Mouse (Mus musculus) 3T3-L1 (cell line): ENCODE measurements around the gene Fbxo48.

Experiments used
- DNase-seq: peaks from one replicate; pipeline ENCODE4 v3.0.0-alpha.2; 2015; ENCODE audit warnings: low read depth, low spot score

The Fbxo48 gene

DNA sequence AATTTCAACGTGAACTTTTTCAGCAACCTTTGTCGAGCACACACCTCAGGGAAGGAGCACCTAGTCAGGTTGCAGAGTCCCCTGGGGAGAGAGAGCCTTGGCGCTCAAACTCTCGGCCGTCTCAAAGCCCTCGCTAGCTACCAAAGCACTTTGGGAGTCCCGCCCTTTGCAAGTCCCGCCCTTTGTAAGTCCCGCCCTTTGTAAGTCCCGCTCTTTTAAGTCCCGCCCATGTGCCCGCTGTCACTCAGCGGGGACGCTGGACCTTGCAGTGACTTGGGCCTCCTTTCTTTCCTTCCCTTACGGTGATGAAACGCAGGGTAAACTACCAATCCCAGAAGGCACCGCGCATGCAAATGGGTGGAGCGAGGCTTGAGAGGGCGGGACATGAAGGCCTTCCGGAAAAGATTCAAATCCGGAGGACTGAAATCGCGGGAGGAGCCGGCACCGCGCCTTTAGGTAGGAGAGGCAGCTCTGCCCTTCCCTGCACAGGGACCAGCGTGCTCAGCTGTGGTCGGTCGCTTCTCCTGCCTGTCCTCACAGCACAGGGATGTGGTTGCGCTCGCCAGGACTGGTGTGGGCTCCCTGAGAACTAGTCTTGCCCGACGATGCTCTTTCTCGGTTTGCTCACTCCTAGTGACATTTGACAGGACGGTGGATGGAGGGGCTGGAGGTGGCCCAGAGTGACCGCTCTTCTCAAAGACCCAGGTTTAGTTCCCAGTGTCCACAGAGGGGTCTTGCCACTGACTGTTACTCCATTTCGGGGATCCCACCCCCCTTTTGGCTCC, at the start of gene Fbxo48:
Fbxo48 (plus strand) TSS at position 400 of the 785 bp plus-strand sequence.
- DNase-seq: peak; percentile 99

DNA sequence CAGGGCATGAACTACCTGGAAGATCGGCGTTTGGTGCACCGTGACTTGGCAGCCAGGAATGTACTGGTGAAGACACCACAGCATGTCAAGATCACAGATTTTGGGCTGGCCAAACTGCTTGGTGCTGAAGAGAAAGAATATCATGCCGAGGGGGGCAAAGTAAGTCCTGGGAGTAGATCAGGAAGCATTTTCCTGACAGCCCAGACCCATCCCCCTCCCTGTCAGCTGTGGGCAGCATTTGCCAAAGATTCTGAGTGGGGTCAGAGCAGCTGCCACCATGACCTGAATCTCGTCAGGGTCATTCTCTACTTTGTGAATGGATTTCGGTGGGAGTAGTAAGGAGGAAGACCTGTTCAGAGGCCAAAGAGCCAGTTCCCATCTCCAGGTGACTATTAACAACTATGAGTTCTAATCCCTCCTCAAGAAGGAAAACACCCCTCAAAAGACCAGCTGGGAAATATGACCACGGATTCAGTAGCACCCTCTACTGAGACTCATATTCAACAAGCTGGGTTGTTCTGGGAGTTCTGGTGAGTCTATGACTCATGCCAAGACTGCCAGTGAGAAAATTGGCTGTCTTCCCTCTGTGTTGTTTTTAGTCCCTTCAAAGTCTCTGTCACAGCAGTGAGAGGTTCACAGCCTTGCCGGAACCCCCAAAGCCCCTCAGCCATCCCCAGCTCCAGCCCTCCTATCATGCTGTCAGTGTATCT, 46.7 kb upstream of the Fbxo48 start:
- DNase-seq: peak; percentile 77

DNA sequence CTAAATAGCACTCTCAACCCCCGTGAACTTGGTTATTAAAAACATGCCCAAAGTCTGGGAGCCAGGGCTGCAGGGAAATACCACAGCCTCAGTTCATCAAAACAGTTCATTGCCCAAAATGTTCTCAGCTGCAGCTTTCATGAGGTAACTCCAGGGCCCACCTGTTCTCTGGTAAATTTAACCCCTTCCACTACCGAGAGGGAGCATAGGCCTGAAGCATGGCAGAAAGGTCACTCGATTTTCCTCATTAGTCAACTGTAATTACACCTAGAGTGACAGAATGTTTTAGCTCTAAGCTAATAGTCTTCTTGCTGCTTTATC, 46.2 kb upstream of the Fbxo48 start:
- DNase-seq: no peak

DNA sequence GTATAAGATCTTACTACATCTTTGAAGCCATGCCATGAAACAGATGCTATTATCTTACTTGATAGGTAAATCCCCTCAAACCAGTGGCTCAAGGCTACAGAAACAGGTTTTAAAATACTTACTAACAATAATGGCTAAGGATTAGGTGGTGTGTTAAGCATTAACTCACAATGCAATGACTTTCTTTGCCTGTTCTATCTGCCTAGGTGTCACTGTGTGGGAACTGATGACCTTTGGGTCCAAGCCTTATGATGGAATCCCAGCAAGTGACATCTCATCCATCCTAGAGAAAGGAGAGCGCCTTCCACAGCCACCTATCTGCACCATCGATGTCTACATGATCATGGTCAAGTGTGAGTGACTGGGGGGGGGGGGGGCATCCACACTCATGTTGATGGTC, 44.6 kb upstream of the Fbxo48 start:
- DNase-seq: no peak

DNA sequence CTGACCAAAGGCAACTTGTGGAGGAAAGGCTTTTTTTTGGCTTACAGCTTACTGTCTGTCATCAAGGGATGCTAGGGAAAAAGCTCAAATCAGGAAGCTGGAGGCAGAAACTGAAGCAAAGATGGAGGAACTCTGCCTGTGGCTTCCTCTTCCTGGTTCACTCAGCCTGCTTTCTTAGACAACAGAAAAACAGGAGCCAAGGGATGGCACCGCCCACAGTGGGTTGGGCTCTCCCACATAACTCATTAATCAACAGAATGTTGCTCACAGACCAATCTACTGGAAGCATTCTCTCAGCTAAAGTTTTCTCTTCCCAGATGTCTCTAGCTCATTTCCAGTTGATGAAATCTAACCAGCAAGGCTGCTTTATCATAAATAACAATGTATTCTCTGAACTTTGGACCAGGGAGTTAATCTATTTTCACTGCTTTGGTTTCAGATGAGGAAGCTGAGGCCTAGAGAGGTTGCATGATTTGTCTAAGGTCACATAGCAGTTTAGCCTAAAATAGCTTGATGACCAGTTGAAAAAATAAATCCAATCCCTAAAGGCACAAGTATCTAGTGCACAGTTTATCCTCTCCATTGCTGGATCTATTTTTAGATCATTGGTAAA, 43.6 kb upstream of the Fbxo48 start:
- peak; percentile 85 for DNase-seq

DNA sequence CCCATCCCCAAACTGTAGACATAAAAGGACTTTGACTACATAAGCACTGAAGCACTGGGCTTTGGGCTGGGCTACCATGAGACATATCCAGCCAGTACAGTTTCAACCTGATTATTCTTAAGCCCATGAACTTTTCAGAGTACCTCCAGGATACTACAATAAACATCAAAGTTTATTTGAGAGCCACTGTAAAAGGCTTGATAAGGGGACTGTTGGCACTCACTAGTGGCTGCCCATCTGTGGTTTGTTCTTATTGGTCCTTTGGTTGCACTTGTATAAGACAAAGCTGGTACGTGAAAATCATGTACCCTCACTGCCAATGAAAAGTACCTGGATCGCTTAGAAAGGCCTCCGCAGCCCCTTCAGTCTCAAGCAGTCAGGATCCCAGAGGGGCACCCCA, 36.4 kb upstream of the Fbxo48 start:
- no peak for DNase-seq

DNA sequence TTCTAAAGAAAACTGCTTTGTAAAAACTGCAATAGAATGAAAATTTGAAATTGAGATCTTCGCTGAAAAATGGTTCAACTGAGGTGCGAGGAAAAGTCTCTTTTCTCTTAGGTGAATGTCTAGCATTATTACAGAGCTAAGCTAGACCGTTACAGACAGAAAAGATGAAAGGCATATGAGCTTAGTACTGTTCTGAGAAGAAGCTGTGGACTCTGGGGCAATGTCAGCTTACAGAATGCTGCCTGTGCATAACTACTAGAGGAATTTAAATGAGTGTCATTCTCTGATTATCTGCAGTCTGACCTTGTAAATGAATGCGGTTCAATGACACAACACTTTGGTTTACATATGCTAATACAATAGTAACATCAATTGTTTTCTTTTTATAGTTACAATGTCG, 35.3 kb upstream of the Fbxo48 start:
- DNase-seq: no peak

DNA sequence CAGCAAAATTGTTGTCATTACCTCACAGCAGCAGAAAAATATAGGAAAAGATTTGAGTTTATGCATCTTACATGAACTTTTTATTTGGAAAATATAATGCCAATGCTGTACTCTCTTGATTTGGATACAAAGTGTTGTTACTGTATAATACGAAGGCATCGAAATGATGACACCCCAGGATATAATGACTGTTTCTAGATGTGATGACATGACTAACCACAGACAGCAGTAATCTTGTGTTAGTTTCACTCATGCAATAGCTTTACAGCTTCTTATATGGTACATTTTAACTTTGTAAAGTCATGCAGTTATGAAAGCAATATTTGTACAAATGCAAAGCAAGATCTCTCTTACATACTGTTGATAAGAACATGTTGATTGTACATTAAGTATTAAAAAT, 33.7 kb upstream of the Fbxo48 start:
- no peak for DNase-seq

DNA sequence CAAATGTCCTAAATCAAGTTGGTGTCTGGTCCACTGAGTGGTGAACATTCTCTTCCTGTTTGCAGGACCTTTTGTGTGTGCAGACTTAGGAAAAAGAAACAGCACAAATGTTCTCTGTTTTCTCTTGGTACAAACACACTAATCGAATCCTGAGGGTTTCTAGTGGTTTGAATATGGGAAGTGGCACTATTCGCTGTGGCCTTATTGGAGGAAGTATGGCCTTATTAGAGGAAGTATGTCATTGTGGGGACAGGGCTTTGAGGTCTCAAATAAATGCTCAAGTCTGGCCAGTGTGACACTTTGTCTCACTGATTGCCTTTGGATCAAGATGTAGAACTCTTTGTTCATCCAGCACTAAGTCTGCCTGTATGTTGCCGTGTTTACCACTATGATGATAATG, 19.0 kb upstream of the Fbxo48 start:
- DNase-seq: no peak

DNA sequence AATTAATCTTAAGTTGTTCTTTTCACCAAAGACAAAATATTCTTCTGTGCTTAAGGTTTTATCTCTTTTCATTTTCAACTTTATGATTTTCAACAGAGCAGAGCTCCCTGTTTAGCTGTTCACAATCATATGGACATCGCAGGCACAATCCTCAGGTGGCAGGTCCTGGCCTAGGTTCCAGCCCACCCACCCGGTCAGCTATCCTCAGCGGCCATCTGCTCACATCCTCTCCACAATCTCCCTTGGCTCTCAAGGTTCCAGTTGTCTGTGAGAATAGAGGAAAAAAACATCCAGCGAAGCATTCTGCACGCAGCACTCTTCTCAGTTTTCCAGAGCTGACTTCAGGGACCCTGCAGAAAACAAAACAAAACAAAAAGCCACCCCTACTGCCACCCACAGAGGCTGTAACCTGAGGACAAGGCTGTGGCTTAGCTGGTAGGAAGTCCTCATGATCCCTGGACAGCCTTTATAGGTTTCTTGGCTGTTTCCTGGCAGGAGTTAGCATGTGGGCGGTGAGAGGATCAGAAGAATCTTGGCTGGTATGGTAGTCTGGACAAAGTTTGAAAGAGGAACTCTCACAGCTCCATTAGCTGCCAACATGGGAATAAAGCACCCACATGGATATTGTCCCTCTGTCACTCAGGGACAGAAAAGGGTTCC, 15.5 kb upstream of the Fbxo48 start:
- DNase-seq: peak; percentile 67

DNA sequence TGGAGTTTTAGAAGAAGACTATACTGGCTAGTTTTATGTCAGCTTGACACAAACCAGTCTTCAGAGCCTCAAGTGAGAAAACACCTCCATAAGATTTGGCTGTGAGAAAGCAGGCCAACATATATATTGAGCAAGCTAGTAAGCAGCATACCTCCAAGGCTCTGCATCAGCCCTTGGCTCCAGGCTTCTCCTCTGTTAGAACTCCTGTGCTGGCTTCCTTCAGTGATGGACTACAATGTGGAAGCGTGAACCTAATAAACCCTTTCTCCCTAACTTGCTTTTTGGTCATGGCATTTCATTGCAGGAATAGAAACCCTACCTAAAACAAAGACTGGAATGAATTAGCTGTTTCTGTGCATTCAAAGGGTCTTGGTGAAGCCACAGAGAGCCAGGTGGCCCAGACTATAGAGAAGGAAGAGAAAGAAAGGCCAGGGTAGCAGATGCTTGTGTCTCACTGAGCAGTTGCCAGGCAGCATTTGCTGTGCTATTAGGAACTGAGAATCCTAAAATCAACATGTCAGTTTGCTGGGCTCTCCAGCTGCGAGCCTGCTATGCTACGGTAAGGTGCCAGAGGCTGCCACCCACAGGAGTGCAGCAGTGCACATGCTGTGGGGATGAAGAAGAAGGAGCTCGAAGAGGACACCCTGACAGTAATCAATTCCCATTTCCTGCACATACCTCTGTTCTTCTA, 9.9 kb upstream of the Fbxo48 start:
- no peak for DNase-seq

DNA sequence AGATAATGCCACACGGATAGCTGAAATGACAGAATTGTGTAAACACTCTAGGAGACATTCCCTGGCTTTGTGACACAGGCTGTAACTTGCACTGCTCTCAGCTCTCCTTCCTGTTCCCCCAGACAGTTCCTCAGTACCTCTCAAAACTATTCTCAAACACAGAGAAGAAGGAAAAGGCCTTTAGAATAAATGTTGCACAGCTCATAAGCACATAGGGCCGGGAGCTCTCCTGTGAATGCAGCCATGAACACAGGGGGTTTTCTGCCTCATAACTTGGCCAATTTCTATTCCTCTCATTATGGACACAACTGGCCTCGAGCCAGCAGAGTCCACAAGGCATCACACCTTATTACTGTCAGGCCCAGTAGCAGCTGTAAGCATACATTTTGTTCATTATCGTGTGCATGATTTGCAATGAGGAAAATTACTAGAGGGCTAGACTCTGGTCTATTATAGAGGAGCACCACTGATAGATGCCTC, 9.2 kb upstream of the Fbxo48 start:
- no peak for DNase-seq

DNA sequence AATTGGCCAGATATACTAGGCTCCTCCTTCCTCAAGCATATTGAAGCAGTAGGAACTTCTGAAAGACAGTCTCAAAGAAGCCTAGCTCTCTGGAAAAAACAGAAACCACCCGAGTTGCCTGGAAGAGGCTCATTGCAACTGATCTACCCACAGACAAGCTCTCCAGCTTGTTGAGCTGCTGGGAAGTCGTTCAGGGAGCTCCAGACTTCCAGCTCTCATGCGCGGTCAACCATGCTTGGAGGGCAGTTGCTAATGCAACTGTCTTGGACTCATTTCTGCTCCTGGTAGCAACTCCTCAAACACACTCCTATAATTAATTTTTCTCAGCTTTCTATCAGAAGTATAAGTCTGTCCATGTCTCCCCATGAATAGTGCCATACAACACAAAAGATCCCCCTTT, 8.2 kb upstream of the Fbxo48 start:
- DNase-seq: no peak

DNA sequence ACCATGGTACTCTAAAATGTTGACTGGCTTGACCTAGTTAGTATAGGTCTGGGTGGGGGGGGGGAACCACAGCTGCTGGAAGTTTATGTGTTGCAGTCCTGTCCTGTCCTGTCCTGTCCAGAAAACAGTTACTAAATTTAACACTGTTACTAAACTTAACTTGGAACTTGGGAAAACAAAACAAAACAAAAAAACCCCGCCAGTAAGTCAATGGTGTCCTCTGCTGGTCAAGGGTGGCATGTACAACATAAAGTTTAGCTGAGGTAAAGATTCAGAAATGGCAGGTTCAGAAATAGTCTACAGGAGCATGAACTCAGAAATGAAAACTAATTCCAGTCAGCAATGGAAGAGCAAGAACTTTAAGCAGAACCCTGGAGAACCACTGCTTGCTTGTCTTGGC, 2.4 kb upstream of the Fbxo48 start:
- DNase-seq: peak; percentile 77

DNA sequence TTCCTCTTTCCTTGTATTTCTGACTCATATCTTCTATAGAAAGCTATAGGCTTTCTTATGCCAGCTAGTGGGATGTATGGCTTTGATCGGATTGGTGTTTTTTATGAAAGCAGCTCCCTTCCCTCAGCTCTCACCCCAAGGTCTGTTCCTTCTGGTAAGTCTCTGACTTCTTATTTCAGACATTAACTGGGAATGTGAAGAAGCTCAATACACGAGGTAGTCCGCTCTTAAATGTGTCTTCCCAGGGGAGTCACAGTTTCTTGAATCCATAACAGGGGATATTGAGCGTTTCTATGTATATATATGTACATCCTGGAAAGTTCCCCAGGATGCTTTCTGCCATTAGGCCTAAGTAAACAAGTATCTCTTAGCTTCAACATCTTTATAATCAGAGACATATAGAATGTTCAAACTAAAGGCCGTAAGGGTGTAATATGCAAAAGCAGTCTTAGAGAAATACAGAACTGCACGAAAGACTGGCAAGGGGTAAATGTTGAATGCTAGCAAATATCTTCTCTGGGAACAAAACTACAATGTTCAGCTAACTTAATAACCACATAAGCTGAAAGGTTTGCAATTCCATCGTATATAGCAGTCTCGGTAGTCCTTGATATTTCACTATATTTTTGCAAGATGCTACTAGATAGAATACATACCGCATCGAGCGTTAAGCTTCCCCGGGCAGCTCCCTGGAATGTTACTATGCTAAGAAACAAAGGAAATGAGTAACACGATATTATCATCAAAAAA, 774 bp upstream of the Fbxo48 start:
- no peak for DNase-seq

DNA sequence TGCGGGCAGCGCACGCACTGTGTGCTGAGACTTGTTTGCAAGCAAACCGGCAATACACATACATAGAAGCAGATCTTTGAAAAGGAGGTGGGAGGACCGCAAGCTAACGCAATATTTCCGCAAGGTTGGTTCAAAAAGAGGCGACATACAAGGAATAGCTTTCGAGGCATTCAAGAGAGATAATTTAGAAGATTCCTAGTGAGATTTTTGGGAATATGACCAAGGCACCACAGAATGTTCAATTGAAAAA, 511 bp downstream of the Fbxo48 start:
- peak; percentile 26 for DNase-seq

DNA sequence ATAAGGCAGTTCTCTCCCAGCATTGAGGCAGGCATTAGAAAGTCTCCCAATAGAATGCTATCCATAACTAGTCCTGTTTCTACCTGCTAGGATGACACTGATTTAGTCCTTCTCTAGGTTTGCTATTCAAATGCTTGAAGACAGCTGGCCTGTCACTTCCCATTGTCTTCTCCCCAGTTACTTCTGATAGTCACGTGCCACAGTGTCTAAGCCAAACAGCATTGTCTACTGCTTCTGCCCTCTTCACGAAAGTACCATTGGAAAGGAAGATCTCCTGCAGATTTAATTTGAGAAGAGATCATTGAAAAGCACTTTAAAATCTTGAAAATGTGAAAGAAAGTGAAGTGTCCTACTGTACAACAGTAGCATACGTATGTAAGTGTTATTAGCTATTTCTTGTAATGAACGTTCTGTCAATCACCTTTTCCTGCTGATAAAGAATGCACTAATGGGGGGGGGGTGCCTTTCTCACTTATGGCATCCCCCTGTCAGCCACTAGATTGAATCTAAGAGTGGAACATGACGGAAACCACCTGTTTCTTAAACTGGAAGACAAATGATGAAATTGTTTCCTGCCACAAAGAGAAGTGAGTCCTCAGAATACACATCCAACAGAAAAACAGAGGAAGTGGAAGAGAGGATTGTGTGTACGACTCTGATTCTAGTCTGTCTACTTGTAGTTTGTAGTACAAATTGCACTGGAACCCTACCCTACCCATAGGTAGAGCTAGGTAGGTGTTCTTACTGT, 5.1 kb downstream of the Fbxo48 start:
- no peak for DNase-seq

DNA sequence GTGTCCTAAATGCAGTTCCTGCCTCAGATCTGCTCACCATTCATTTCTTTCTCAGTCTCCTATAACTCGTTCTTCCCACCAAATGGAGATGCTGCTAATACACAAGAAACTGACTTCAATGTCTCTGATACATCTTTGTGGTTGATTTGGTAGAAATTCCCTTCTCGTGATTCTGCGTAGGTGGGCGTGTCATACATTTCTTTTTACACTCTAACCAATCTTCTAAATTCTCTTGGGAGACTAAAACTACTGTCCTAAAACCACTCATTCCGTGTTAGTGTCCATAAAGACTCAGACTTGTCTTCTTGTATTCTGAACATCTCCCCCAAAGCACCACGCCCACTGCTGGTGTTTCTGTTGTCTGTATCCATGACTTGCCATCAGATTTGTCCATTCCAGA, 5.9 kb downstream of the Fbxo48 start:
- DNase-seq: no peak

DNA sequence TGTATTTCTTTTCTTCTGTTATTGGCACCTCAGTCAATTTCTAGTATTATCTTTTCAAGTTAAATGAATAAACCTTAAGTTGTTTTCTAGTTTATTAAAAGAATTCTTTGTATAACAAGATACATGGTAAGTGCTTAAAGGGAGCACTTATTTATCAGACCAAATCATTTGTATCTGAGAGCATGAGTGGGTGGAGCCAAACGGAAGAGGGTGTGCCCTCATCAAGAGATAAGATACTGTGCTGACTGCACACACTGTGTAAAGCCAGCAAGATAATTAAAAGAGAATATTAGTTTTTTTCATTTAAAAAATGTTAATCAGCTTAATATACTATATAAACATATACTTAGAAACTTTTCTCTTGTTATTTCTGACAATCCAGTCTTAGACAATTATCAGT, 7.3 kb downstream of the Fbxo48 start:
- DNase-seq: no peak

DNA sequence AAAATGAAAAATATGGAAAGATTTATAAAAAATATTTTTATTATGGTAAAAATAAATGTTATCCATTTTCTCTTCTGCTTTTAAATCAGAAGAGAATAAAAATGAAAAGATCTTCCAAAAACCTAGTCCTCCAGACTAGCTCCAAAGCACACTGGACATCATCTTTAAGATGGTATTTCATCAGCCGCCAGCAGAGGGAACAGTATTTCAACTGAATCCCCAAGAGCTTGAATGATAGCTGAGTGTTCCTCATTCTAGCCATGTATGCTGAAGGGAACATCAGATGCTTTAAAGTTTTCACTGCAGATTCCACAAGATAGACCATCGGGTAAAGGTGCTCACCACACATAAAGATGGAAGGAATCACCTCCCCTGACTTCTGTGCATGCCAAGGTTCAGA, 16.6 kb downstream of the Fbxo48 start:
- peak; percentile 67 for DNase-seq

DNA sequence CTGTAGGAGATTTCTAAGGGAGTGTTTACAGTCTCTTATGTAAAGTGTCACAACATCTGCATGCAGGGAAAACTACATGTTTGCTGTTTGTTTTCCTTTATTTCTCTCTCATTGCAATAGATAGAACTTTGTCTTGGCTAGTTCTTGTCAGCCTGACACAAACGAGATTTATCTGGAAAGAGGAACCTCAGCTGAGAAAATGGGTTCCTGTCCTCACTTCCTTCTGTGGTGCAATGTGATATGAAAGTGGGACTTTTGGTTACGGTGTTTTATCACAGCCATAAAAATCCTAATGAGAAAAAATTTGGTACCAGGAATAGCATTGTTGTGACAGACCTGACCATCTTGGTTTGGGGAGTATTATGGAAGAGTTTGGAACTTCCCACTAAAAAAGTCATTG, 18.5 kb downstream of the Fbxo48 start:
- no peak for DNase-seq
